Mouse (Mus musculus): ENCODE measurements around the gene Gm45623. TPM values are rescaled to one million over a fixed set of nuclear protein-coding genes. Genes with fewer than 3 reads are reported as not detected.
A peak's percentile ranks its signal among the peaks of the same experiment; 100 is the strongest.

Gm45623 gene
- total RNA-seq, 2 experiments from 2014 or later: not detected

GRCm38 (mm10) chr13:56755871-56756270, 2.2 kb upstream of the Gm45623 start:
- ATAC-seq (ENCODE audit: poor library complexity, severe bottlenecking): no peak

DNA sequence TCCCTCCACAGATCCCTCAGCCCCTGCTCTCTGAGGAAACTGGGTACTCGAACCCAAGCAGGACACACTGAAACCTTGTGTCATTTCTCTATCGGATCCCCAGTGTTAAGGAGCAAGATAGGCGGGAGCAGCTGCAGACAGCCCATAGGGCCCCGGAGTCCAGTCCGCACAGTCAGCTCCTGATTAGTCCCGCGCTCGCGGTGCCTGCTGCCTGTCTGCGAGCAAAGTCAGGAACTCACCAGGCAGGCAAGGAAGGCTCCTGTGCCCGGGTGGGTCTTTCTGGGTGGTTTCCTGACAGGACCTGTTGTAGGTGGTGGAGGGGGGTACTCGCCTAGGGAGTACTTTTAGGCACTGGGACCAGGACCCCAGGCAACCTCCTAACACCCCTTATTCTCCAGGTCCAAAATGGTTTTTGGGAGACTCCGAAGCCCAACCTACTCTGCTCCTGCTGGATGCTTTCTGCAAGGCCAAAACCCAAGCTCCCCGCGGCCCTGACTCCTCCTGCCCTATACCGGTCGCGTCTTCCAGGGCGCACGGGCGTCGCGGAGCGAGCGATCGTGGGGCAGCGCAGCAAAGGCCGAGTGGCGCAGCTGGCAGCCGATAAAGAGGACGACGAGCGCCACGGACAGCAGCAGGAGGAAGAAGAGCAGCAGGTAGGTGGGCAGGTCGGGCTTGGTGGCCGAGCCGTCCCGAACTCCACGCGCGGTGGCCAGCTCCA, 994 bp downstream of the Gm45623 start:
- no peak for ATAC-seq (ENCODE audit: poor library complexity, severe bottlenecking)

DNA sequence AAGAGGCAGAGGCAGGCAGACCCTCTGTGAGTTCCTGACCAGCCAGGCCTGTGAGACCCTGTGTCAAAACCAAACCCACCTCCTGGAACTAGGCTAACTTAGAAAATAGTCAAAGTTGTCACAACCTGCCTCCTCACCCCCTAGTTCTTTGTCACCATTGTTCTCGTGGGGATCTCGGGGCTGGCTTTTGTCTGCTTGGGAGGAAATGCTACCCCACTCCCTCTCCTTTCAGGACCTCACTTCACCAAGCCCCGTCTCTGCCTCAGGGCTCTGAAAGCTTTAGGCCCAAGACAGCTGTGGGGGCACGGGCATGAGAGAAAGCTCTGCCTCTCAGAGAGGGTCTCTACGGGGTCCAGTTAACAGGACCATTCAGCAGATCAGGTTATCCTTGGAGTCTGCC, 1.9 kb downstream of the Gm45623 start:
- ATAC-seq (ENCODE audit: poor library complexity, severe bottlenecking): no peak

- no peak for ATAC-seq (ENCODE audit: poor library complexity, severe bottlenecking)
These were observed 4.2 kb downstream of the Gm45623 start for GRCm38 (mm10) chr13:56749377-56749776.

- ATAC-seq (ENCODE audit: poor library complexity, severe bottlenecking): no peak
These were observed 6.1 kb downstream of the Gm45623 start for GRCm38 (mm10) chr13:56747554-56747953.

GRCm38 (mm10) chr13:56746739-56747532, 6.7 kb downstream of the Gm45623 start:
- ATAC-seq (ENCODE audit: poor library complexity, severe bottlenecking): no peak

DNA sequence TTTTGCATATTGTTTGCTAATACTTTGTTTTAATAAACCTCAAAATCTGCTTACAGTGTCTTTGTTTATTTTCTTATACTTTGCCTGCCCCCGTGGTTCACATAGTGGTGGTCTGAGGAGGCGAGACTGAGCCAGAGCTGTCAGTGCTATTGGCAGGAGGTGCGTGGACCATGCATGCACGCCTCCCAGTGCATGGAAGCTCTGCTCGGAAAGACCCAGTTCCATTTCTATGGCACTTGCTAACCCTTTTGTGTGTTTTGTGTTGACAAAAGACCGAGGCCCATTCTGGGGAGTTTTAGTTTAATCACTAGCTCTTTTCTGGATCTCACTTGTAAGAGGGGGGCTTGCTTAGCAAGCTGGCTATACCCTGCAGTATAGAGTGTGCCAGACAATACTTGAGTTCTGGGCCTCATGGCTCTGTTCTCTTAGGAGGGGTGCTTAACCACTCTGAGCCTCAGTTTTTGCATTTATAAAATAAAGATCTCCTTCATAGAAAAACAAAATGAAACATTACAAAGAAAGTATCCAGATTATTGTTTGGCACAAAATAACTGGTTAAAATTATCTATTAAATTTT, 11.2 kb downstream of the Gm45623 start:
- no peak for ATAC-seq (ENCODE audit: poor library complexity, severe bottlenecking)

DNA sequence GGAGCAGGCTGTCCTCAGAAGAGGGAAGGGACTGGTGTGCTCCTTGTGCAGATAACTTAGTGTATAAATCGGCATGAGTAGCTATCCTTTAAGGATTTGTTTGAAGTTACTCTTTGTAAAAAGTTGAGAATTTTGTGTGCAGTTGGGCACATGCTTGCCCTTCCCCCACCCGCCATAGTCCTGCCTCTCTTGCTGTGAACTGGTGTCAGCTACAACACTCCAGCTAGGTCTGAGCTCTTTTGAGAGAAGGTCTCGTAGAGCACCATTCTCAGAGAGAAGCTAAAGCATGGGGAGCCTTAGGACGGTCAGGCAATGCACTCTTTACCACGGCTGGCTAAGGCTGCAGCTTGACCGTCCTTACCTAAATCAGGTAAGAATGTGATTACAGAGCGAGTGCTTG, 11.9 kb downstream of the Gm45623 start:
- no peak for ATAC-seq (ENCODE audit: poor library complexity, severe bottlenecking)

DNA sequence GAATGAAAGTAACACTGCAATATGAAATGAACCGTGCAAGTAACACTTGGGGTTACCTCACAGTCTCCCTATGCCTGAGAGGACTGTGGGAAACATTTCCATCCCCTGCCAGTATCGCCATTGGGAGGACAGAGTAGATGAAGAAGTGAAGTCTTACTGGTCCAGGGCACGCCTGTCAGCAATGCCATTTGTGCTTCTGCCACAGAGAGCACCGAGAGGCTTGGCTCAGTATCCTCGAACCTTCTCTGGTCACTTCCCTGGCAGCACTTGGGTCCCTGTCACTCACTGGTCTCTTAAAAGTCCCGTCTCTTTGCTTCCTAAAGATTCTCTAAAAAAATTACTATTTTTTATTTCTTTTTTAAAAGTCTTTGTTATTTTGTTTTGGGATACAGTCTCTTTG, 13.1 kb downstream of the Gm45623 start:
- no peak for ATAC-seq (ENCODE audit: poor library complexity, severe bottlenecking)

DNA sequence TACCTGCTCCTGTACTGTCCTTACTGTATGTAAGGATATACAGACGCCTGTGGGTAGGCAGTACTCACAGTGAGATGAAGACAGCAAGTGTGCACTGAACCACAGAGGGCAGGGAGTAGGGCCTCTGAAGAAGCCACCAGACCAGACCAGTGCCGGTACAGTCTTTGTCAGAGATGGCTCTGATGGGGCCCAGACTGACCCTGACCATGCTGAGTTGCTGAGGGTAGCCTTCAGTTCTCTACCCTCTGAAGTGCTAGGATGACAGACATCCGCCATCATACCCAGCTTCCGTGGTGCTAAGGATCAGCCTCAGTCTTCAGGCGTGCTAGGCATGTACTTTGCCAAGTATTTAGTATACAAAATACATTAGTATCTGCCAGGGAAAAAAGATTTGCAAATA, 14.1 kb downstream of the Gm45623 start:
- no peak for ATAC-seq (ENCODE audit: poor library complexity, severe bottlenecking)

- 0 out of 2 replicates have a peak, but pooled peaks have one; percentile 27 for ATAC-seq (ENCODE audit: poor library complexity, severe bottlenecking)
These were observed 18.3 kb downstream of the Gm45623 start for GRCm38 (mm10) chr13:56735212-56735875.

DNA sequence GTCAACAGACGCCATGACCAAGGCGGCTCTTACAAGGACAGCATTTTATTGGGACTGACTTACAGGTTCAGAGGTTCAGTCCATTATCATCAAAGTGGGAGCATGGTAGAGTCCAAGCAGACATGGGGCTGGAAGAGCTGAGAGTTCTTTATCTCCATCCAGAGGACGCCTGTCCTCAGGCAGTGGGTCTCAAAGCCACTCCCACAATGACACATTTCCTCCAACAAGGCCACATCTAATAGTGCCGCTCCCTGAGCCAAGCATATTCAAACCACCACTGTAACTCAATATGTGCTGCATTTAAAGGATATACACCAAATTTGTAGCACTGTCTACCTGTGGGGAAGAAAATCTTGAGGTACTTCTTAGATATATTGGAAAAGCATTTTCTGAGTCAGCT, 19.0 kb downstream of the Gm45623 start:
- ATAC-seq (ENCODE audit: poor library complexity, severe bottlenecking): no peak

- no peak for ATAC-seq (ENCODE audit: poor library complexity, severe bottlenecking)
These were observed 24.6 kb downstream of the Gm45623 start for GRCm38 (mm10) chr13:56729046-56729445.

DNA sequence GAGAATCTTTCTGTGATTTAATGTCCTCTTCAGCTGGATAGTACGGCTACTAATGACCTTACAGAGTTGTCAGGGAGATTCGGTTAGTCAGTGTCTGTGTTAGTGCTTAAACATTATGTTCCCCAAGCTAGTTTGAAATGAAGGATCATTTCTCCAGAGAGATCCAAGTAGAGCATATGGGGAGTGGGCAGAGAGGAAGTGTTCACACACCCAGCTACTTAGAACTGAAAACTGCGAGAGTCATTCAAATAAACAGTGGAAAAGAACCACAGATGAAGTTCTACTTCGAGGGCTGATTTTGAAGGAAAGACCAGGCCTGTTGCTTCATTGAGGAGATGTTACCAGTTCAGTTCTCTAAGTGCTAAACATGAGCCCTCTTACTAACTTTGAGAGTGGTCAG, 27.1 kb downstream of the Gm45623 start:
- no peak for ATAC-seq (ENCODE audit: poor library complexity, severe bottlenecking)

GRCm38 (mm10) chr13:56712221-56712620, 41.4 kb downstream of the Gm45623 start:
- no peak for ATAC-seq (ENCODE audit: poor library complexity, severe bottlenecking)

- ATAC-seq (ENCODE audit: poor library complexity, severe bottlenecking): no peak
These were observed 43.0 kb downstream of the Gm45623 start for GRCm38 (mm10) chr13:56710620-56711019.

GRCm38 (mm10) chr13:56707606-56708005, 46.0 kb downstream of the Gm45623 start:
- no peak for ATAC-seq (ENCODE audit: poor library complexity, severe bottlenecking)

GRCm38 (mm10) chr13:56707111-56707510, 46.5 kb downstream of the Gm45623 start:
- ATAC-seq (ENCODE audit: poor library complexity, severe bottlenecking): no peak

- no peak for ATAC-seq (ENCODE audit: poor library complexity, severe bottlenecking)
These were observed 49.0 kb downstream of the Gm45623 start for GRCm38 (mm10) chr13:56704596-56704995.

GRCm38 (mm10) chr13:56703871-56704321, 49.7 kb downstream of the Gm45623 start:
- peak; percentile 26 for ATAC-seq (ENCODE audit: poor library complexity, severe bottlenecking)

DNA sequence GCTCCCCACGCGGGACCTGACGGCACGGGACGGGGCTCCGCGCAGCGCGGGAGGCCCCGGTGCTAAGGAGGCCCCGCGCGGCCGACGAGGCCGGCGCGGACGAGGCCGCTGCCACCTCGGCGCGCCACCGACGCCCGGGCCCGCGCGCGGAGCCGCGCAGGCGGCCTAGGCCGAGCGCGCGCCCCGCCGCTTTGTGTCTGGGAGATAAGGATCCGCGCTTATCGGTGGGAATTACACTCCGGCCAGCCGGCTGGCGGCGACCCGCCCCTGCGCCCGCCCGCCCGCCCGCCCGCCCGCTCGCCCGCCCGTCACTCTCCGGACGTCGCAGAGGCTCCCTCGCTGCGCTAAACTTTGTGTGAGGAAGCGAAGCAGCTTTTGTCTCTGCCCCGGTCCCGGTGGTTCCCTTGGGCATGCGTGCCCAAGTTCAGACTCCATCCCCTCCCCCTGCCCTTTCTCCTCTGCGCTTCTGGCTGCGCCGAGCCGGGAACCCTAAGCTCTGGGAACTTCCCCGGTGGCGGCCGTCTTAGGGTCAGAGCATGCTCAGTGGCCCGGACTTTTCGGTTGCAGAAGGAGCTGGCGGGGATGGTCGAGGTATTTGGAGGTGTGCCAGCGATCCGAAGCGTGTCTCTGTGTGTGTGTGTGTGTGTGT, 50.3 kb downstream of the Gm45623 start:
- ATAC-seq (ENCODE audit: poor library complexity, severe bottlenecking): peak; percentile 48
